Mouse (Mus musculus) midbrain, embryonic 15.5 days (tissue): Measurements from ENCODE around the gene Grwd1. TPM values are rescaled to one million over a fixed set of nuclear protein-coding genes. Genes with fewer than 3 reads are reported as not detected.
A peak's percentile ranks its signal among the peaks of the same experiment; 100 is the strongest.
"Not testable (repeated sequence)": the region's sequence is repeated elsewhere in the genome, so short reads cannot be mapped to it uniquely, and the experiment has no call there.

Source experiments
- ATAC-seq: fragments of 200-750 bp; cut with Nextera tagmentation; replicated peaks from 2 replicates; pipeline ENCODE4 v1.8.0; 2017; ENCODE audit warnings: moderate TSS enrichment
- H3K27ac ChIP-seq: fragments of 300-500 bp; sonication (generic); 2 replicates; pipeline ENCODE4 v1.5.1; 2015; ENCODE audit warnings: mild to moderate bottlenecking, inconsistent platforms
- H3K27me3 ChIP-seq: fragments of 300-500 bp; sonication (generic); replicated peaks from 2 replicates; pipeline ENCODE4 v1.6.1; 2015; ENCODE audit warnings: inconsistent platforms
- H3K36me3 ChIP-seq: fragments of 300-500 bp; sonication (generic); replicated peaks from 2 replicates; pipeline ENCODE4 v1.6.1; 2015; ENCODE audit warnings: inconsistent platforms
- H3K4me1 ChIP-seq: fragments of 300-500 bp; sonication (generic); 2 replicates; pipeline ENCODE4 v1.6.1; 2015; ENCODE audit warnings: inconsistent platforms
- H3K4me2 ChIP-seq: fragments of 300-500 bp; sonication (generic); 2 replicates; pipeline ENCODE4 v1.6.1; 2015; ENCODE audit warnings: inconsistent platforms, mild to moderate bottlenecking, moderate library complexity
- H3K4me3 ChIP-seq: fragments of 300-500 bp; sonication (generic); 2 replicates; pipeline ENCODE4 v1.5.1; 2015; ENCODE audit warnings: mild to moderate bottlenecking, inconsistent platforms
- H3K9ac ChIP-seq: fragments of 300-500 bp; sonication (generic); 2 replicates; pipeline ENCODE4 v1.6.1; 2015; ENCODE audit warnings: mild to moderate bottlenecking, inconsistent platforms
- H3K9me3 ChIP-seq: fragments of 300-500 bp; sonication (generic); 2 replicates; pipeline ENCODE4 v1.6.1; 2016; ENCODE audit warnings: inconsistent platforms
- WGBS: fragments of 180-500 bp; shearing (Covaris S2); methylation state at CpG from one replicate; pipeline ENCODE4 v1.1.7; 2015; ENCODE audit warnings: mixed read lengths; 5-methylcytosine and 5-hydroxymethylcytosine counted together
- polyA plus RNA-seq: library from polyadenylated mRNA; unstranded; fragments of >200 nt; fragmentation: Nextera tagmentation; extraction: Ambion mirVana; gene quantifications from 2 replicates; pipeline ENCODE4 v1.2.1, GENCODE M21; 2015

Gene Grwd1
- polyA plus RNA-seq: 40.5 and 44.2 TPM in 2 replicates

DNA sequence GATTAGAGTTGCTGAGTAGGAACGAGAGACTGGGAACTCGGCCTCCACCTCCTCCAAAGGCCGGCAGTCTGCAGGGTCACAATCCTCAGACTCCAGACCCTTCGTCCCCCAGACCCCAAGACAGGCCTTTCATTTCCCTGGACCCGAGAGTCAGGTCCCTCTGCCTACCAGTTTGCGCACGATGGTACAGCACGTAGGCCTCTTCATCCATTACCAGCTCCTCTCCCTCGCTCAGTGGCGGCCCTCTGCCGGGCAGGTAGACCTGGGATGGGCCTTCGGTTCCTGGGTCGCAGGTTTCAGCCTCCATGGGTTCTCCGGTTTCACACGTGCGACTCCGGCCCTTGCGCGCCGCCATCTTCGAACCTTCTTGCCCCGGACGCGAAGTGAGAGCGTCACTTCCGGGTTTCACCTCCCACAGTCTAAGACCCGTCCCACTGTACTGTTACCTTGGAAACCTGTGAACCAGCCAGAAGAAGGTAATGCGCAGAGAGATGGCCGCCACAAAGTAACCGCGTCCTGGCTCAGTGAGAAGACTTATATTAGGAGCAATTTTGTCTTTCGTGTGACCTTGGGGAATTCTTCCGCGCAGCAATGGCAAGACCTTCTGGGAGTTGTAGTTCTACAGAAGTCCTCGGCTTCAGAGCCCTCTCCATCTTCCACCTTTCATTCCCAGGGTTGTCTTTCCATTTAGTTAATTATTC, at the start of gene Grwd1:
Grwd1 (minus strand) TSS at position 518 of the 701 bp plus-strand sequence.
- peak within 1 kb of the TSS; percentile 90 for H3K27ac ChIP-seq
- peaks cover 28% of the 10 kb centered on the region for H3K4me1 ChIP-seq
- H3K36me3 ChIP-seq: peaks cover 23% of the 10 kb centered on the region
- under 1% methylated on average over 35 of the region's 35 CpGs for WGBS
- peaks cover 40% of the 10 kb centered on the region for H3K27me3 ChIP-seq
- no peaks in the 10 kb centered on the region for H3K9me3 ChIP-seq
- peak within 1 kb of the TSS; percentile 77 for H3K4me2 ChIP-seq
- peak within 1 kb of the TSS; percentile 52 for H3K9ac ChIP-seq
- peak; percentile 94 for ATAC-seq
- H3K4me3 ChIP-seq: peak within 1 kb of the TSS; percentile 77

DNA sequence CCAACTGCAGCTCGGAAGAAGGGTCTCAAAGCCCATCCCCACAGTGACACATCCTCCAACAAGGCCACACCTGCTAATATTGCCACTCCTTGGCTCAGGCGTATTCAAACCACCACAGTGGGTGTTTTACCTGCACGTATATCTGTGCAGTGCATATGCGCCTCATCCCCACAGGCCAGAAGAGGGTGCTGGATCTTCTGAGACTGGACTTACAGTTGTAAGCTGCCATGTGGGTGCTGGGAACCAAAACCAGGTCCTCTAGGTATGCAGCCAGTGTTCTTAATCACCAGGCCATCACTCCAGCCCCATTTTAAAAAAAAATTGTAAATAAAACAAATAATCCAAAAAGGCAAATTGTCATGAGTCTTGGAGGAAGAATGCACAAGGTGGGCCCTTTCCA, 49.8 kb upstream of the Grwd1 start:
- Histone ChIP-seq H3K9ac (no peak overlapping the region), H3K4me2 (no peak overlapping the region), H3K36me3 (peaks cover 51% of the 10 kb centered on the region), H3K4me3 (no peak overlapping the region), H3K27ac (no peak overlapping the region), H3K27me3 (no peaks in the 10 kb centered on the region), H3K9me3 (no peaks in the 10 kb centered on the region), H3K4me1 (0 out of 2 replicates have a peak, but pooled peaks cover 2% of the 10 kb centered on the region)
- no peak for ATAC-seq
- 98% methylated on average over 4 of the region's 4 CpGs for WGBS

DNA sequence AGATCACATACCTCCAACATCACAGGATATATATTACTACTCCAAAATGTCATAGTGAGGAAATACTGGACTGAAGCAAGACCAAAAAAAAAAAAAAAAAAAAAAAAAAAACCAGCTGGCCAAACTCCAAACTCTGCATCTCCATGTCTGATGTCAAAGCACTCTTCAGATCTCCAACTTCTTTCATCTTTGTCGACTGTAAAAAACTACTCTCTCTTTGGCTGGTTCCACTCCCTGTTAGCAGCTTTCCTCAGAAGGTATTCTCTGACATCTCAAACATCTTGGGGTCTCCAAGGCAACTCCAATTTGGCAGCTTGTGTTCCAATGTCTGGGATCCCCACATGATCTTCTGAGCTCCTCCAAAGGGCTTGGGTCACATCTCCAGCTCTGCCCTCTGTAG, 47.5 kb upstream of the Grwd1 start, which contains the start of gene Grin2d:
Grin2d (minus strand) TSS at position 101 of the 400 bp plus-strand sequence.
- H3K36me3 ChIP-seq: peaks cover 46% of the 10 kb centered on the region
- 91% methylated on average over 1 of the region's 1 CpGs for WGBS

DNA sequence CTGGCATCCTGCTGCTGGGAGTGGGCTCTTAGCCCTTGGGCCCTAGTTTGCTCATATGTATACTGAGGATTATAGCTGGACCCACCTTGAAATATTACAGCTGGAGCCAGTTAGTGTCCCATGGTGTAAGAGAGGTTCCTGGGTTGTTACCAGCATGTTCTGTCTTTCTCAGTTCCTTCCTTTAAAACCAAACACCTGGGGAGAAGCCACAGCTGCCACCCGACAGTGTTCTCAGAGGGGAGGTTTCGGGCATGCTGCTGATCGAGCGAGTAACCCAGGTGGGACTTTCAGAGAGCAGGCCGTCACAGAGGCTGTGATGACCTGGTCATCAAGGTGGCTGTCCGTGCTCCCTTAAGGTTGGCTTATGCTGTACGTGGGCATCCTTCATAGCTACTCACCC, 46.2 kb upstream of the Grwd1 start:
- Histone ChIP-seq H3K4me3 (no peak overlapping the region), H3K4me2 (no peak overlapping the region), H3K27me3 (no peaks in the 10 kb centered on the region), H3K4me1 (peaks cover 22% of the 10 kb centered on the region), H3K9ac (no peak overlapping the region), H3K9me3 (no peaks in the 10 kb centered on the region), H3K27ac (no peak overlapping the region), H3K36me3 (peaks cover 34% of the 10 kb centered on the region)
- no peak for ATAC-seq
- 95% methylated on average over 7 of the region's 7 CpGs for WGBS

More for the DNA sequence above, 47.5 kb upstream of the Grwd1 start, which contains the start of gene Grin2d:
- not testable (repeated sequence) for H3K27me3 ChIP-seq, H3K9me3 ChIP-seq, H3K4me3 ChIP-seq, H3K9ac ChIP-seq, H3K27ac ChIP-seq, H3K4me2 ChIP-seq, ATAC-seq
- peaks cover 22% of the 10 kb centered on the region for H3K4me1 ChIP-seq

DNA sequence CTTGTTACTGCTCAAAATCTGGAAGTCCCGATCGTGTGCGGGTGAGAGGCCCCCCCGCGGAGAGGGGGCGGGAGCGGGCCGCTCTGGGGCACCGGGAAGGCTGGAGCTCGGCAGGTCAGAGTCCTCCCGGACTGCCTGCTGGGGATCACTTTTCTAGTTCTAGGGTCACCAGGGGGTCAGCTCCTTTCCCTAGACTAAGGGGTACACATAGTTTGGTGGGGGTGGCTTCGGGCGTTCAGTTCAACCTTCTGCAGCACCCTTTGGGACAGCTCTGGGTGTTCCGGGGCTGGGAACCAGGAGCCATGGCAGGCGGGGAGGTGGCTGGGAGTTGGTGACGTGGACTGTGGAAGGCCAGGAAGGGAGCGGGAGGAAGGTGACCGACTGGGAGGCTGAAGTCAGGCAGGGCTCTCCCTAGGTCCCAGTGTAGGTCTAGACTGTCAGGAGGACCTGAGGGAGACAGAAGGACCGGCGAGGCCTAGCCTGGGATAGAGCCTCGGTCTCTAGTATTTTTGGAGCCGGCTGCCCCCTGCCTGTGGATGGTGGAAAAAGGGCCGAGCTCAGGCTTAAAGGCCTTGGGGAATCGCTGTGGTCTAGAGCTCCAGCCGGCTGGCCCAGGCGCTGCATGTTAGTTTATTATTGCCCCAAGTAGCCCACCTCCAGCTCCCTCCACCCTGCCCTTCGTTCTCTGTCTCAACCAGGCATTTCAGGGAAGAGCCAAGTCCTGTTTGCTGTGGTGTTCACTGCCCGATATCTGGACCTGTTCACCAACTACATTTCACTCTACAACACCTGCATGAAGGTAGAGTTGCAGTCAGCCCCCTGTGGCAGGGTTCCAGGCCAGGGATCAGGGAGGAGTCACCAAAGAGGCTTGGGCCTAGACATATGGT, 42.6 kb upstream of the Grwd1 start:
- no peaks in the 10 kb centered on the region for H3K27me3 ChIP-seq
- peaks cover 50% of the 10 kb centered on the region for H3K4me1 ChIP-seq
- H3K9me3 ChIP-seq: no peaks in the 10 kb centered on the region
- peak overlapping the region; percentile 59 for H3K4me2 ChIP-seq
- H3K9ac ChIP-seq: peak overlapping the region; percentile 66
- ATAC-seq: peak; percentile 22
- H3K36me3 ChIP-seq: peaks cover 12% of the 10 kb centered on the region; the same call in 1 of the 2 replicates
- H3K4me3 ChIP-seq: peak overlapping the region; percentile 64
- peak overlapping the region; percentile 83 for H3K27ac ChIP-seq
- 3% methylated on average over 28 of the region's 28 CpGs for WGBS

DNA sequence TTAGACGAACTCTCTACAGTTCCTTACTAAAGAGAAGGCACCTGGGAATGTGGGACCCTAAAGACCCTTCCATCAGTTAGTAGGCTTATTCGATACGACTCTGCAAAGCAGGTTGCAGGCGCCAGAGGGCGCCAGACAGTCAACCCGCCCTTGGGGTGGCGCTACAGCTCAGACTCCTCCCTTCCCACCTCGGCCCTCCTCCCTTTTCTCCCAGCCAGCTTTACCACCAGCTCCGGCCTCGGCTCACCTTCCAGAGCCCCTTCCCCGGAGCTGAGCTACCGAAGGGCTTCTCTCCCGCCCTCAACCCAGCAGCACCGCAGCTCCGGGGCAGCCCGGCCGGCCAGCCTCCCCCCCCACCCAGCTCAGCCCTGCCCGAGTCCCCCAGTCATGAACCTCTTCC, 41.9 kb upstream of the Grwd1 start, which contains the start of gene Kdelr1:
Kdelr1 (plus strand) TSS at position 149 of the 400 bp plus-strand sequence.
- Histone ChIP-seq H3K36me3 (peaks cover 11% of the 10 kb centered on the region; the same call in 1 of the 2 replicates), H3K9ac (peak within 1 kb of the TSS; percentile 66), H3K4me2 (peak within 1 kb of the TSS; percentile 59), H3K27ac (peak within 1 kb of the TSS; percentile 83), H3K9me3 (no peaks in the 10 kb centered on the region), H3K27me3 (no peaks in the 10 kb centered on the region), H3K4me1 (peaks cover 57% of the 10 kb centered on the region), H3K4me3 (peak within 1 kb of the TSS; percentile 64)
- under 1% methylated on average over 18 of the region's 18 CpGs for WGBS
- ATAC-seq: peak; percentile 61

DNA sequence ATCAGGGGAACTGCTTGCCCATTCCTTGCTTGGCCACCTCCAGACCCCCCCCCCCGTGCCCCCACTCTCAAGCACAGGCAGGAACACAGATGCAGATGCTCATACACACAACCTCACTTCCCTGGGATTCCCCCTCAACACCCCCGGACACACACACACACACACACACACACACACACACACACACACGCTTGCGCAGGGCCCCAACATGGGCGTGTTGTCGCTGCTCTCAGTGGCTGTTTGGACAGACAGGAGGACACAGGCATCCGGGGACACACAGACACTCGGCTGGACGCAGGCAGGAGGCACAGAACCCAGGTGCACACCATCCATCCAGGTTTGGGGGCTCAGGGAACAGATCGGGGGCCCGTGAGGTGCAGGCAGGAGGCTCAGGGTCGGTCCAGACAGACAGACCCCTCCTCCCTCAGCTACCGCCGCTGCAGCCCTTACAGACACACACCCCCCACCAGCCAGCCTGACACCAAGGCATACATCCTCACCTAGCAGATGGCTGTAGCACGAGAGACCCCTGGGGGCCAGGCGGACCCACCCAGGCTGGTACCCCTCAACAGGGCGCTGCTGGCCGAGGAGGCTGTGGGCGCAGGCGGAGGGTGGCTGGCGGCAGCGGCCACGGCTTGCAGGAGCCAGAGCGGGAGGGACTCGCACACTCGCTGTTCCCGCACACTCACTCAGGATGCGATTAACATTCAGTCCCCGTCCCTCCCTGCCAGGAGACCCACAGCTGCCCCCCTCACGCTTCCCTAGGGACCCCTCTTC, 39.7 kb upstream of the Grwd1 start:
- peak overlapping the region; percentile 68 for H3K27ac ChIP-seq

DNA sequence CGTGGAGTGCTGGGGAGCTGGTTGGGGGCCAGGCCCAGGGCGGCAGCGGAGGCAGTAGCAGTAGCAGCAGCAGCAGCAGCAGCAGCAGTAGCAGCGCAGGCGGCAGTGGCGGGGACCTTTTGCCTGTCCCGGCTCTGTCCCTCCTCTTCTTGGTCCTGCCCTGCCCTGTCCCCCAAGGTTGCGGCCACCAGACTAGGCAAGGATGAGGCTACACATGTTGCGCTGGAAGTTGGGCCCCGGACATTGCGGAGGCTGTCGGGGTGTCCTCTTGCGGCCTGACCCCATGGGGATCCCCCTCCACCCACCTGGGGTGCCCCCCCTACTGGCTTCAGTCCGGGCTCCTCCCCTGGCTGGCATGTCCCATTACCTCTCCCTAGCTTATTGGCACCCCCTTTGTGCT, 39.0 kb upstream of the Grwd1 start:
- Histone ChIP-seq H3K36me3 (no peaks in the 10 kb centered on the region; the same call in 1 of the 2 replicates), H3K4me2 (peak overlapping the region; percentile 87), H3K27ac (peak overlapping the region; percentile 14), H3K4me3 (peak overlapping the region; percentile 68), H3K27me3 (no peaks in the 10 kb centered on the region), H3K9me3 (no peaks in the 10 kb centered on the region), H3K9ac (peak overlapping the region; percentile 90), H3K4me1 (peaks cover 61% of the 10 kb centered on the region)
- ATAC-seq: no peak
- 5% methylated on average over 14 of the region's 14 CpGs for WGBS

More for the DNA sequence above, 39.7 kb upstream of the Grwd1 start:
- no peaks in the 10 kb centered on the region for H3K27me3 ChIP-seq
- no peaks in the 10 kb centered on the region for H3K9me3 ChIP-seq
- ATAC-seq: peak; percentile 31
- H3K36me3 ChIP-seq: no peaks in the 10 kb centered on the region; the same call in 1 of the 2 replicates
- H3K4me2 ChIP-seq: peak overlapping the region; percentile 87
- WGBS: 1% methylated on average over 30 of the region's 30 CpGs
- H3K4me1 ChIP-seq: peaks cover 66% of the 10 kb centered on the region
- H3K9ac ChIP-seq: peak overlapping the region; percentile 90
- H3K4me3 ChIP-seq: peak overlapping the region; percentile 68

DNA sequence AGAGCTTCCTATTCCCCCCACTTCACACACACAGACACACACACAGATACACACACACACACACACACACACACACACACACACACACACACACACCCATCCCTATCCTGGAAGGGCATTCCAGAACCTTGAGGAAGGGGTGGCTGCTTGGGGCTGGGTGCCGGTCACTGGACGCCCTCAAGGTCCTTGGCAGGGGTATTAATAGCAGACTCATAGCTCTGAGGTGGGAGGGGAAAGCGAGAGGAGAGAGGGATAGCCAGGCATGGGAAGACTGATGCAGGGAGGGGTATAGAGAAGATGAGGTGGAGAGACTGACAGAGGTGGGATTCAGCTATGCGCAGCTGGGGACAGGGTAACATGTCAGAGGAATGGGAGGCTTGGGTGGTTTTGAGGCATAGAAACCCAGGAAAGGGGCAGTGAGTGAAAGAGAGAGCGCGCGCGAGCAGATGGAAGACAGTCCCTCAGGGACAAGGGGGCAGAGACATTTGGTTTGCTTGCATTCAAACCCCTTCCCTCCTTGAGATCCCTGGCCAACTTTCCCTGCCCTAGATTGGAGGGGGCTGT, 38.4 kb upstream of the Grwd1 start:
- Histone ChIP-seq H3K9me3 (no peaks in the 10 kb centered on the region), H3K9ac (peak overlapping the region; percentile 90), H3K27ac (peak overlapping the region; percentile 14), H3K4me2 (peak overlapping the region; percentile 87), H3K27me3 (no peaks in the 10 kb centered on the region), H3K4me3 (peak overlapping the region; percentile 68), H3K4me1 (peaks cover 55% of the 10 kb centered on the region), H3K36me3 (no peaks in the 10 kb centered on the region)
- WGBS: 8% methylated on average over 8 of the region's 8 CpGs
- no peak for ATAC-seq

DNA sequence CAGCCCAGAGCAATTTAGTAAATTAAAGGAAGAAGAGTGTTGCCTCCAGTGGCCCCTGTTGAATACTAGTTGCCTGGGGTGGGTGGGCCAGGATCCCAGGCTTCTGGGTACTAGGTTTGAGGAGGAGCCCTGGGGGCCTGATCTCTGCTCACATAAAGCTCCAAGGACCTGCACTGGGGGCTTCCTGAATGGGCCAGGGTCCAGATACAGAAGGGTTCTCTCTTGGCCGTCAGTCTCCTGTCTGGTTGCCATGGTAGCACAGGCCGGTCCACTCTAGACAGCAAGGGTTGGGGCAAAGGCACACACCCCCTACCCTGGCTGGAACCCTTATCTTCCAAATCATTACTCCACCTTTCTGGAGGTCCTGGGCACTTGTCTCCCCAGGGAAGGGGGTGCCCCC, 37.1 kb upstream of the Grwd1 start:
- H3K4me2 ChIP-seq: peak overlapping the region; percentile 87
- H3K27me3 ChIP-seq: no peaks in the 10 kb centered on the region
- no peaks in the 10 kb centered on the region for H3K9me3 ChIP-seq
- 4% methylated on average over 2 of the region's 2 CpGs for WGBS
- no peak overlapping the region for H3K27ac ChIP-seq
- peak overlapping the region; percentile 68 for H3K4me3 ChIP-seq
- peaks cover 47% of the 10 kb centered on the region for H3K4me1 ChIP-seq
- no peak for ATAC-seq
- H3K9ac ChIP-seq: no peak overlapping the region; the same call in 1 of the 2 replicates
- no peaks in the 10 kb centered on the region for H3K36me3 ChIP-seq
